Mouse (Mus musculus) bone marrow, adult 2 months (tissue): ENCODE results near the gene Eef1a2.

Experiments used
- CTCF ChIP-seq: fragments of 200-500 bp; IDR thresholded peaks from 2 replicates; pipeline ENCODE4 v1.5.1; 2011; ENCODE audit warnings: low read length, control low read depth; ENCODE audit not compliant: control insufficient read depth, insufficient read depth
- POLR2A ChIP-seq: fragments of 200-500 bp; IDR thresholded peaks from 2 replicates; pipeline ENCODE4 v1.6.1; 2011; ENCODE audit warnings: low read depth, mild to moderate bottlenecking, control low read depth, low read length, borderline replicate concordance; ENCODE audit not compliant: control insufficient read depth

DNA sequence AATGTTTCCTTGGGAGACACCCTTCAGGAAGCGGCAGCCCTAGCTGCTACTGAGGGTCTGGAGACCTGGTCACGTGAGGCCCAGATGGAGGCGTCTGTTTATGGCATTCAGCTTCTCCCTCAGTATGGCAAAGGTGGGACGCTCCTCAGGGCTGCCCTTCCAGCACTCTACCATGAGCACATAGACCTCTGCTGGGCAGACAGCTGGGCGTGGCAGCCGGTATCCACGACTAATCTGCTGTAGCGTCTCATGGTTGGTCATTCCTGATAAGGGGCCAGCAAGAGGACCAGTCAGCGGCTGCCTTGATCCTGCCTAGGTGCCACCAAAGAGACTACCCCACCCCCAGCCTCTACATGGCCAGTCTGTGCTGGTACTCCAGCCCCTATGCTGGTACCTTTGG, 49.3 kb upstream of the Eef1a2 start:
- 0 out of 2 replicates have a peak, but pooled peaks have one; percentile 20 for TF ChIP-seq POLR2A
- no peak for TF ChIP-seq CTCF
